Mouse (Mus musculus) liver, embryonic 16.5 days (tissue): ENCODE data around the gene Catsperb. TPM values are rescaled to one million over a fixed set of nuclear protein-coding genes. Genes with fewer than 3 reads are reported as not detected.

Experiments used
- microRNA-seq: library from miRNA; unstranded; fragments of <30 nt; microRNA quantifications from one replicate; pipeline ENCODE4, GENCODE M21; 2016
- polyA plus RNA-seq: library from polyadenylated mRNA; unstranded; fragments of >200 nt; fragmentation: Nextera tagmentation; extraction: Ambion mirVana; gene quantifications from 2 replicates; pipeline ENCODE4 v1.2.1, GENCODE M21; 2015

The Catsperb gene
- polyA plus RNA-seq, 1 experiment from 2014 or later: not detected

Small RNAs within 50 kb of the gene (microRNA-seq; reads per million reads assigned to microRNA genes)
- not detected for gene Gm24542
